Mouse (Mus musculus) inflammation-experienced regulatory T-cells (primary cell): ENCODE data around the gene Eif1. TPM values are rescaled to one million over a fixed set of nuclear protein-coding genes. Genes with fewer than 3 reads are reported as not detected.

ENCODE experiments used
- polyA plus RNA-seq, 2 experiments: library from polyadenylated mRNA; unstranded; fragments of 100-300 nt; shearing (Covaris generic); gene quantifications; one replicate each; pipeline ENCODE4 v1.2.1; 2017

Eif1 gene
- 1,000 to 10,000 TPM; 2,499 to 2,744 TPM for polyA plus RNA-seq

DNA sequence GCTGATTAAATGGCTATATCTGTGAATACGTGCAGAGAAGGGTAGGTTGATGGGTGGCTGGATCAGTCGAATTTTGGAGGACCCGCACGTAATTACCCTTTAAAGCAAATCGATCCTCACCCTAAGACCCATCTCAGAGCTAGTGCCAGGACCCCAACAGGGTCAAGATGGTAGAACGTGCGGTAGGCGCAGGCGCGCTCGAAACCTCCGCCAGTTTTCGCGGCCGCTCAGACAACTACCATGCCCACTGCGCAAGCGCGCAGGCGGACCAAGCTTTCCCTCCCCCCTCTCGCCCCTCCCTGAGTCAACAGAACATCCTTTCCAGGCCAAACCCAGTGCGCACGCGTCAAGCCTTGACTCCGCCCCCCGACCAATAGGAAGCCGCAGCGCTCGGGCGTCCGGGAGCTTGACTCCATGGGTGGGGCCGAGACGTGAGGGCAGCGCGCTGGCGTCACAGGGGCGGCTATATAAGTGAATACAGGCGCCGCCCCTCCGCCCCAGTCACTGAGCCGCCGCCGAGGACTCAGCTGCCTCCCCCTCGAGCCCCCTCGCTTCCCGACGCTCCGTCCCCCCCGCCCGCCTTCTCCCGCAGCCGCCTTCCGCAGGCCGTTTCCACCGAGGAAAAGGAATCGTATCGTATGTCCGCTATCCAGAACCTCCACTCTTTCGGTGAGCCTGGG is at the start of gene Eif1:
Gene Eif1, plus strand, starts transcription at position 394 of the 680 bp plus-strand sequence.

DNA sequence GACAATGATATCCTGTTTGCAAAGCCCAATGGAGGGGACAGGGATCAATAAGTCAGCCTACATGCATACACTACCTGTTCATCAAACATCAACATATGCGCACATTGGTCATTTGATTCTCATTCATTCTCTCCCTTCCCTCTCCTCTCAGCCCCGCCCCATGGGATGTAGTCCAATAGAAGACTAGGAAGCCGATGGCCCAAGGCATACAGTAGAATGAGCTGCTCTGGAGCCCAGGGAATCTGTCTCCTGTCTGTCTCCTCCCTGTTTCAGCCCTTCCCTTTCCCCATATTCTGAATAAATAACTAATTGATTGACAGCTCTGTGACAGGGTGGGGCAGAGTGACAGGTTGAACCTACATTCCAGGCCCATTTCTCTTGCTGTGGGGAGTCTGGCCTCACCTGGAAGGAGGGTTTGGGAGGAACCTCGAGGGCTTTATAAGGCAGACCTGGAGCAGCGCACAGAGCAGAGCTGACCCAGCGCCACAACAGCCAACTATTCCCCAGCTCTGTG is 14.3 kb downstream of the Eif1 start, which contains the start of gene Gast:
Gene Gast, plus strand, starts transcription at position 464 of the 514 bp plus-strand sequence.

DNA sequence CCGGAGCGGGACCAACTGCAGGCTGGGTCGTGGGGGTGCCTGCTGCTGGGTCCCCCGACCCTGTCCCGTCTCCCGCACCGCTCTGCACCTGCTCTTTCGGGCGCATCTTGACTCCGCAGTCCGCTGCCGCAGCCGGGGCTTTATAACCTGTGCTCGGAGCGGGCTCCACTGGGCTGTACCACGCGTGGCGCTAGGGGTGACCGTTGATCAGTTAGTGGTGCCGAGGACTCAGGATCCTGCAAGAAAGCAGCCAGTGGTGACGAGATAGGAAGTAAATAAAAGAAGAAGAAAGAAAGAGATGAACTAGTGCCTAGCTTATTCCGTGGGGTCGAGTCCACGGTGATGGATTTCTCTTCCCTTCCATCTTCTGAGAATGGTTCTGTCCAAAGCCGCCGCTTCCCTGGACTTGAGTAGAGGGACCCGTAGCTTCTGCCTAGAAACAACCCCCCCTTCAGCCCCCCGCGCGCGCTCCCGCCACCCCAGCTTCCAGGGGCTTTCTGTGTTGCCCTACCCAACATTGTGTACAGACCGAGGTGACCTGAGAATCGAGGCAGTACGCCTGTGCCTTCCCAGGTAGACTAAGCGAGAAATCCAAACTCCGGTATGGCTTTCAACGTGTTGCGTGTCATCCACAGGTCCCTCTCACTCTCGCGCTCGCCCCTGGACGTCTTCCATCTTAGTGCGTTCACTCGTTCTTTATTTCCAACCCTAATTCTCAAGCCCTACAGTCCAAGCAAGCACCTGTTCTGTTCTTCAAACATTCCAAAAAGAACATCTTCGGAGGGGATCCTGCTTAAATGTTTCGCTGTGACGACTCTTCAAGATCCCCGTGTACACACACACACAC is 36.5 kb downstream of the Eif1 start, which contains the start of gene Hap1:
Gene Hap1, minus strand, starts transcription at position 157 of the 847 bp plus-strand sequence.

Other genes starting within 250 kb of the Eif1 start
- not detected for gene Krt32, start 231.7 kb upstream of the Eif1 start, polyA plus RNA-seq
- under 1 TPM in 1 of 2 experiments, not detected in 1; 0.27 TPM for gene Krt35, start 223.6 kb upstream of the Eif1 start, polyA plus RNA-seq
- gene Krt36, start 214.3 kb upstream of the Eif1 start, polyA plus RNA-seq, result under 1 TPM; 0.34 to 0.44 TPM
- gene Krt13, start 198.3 kb upstream of the Eif1 start, polyA plus RNA-seq, result under 1 TPM in 1 of 2 experiments, not detected in 1; 0.22 TPM
- under 1 TPM in 1 of 2 experiments, not detected in 1; 0.71 TPM for gene Krt15, start 184.0 kb upstream of the Eif1 start, polyA plus RNA-seq
- under 1 TPM; 0.33 to 0.70 TPM for gene Krt19, start 171.2 kb upstream of the Eif1 start, polyA plus RNA-seq
- gene Krt9, start 126.6 kb upstream of the Eif1 start, polyA plus RNA-seq, result under 1 TPM in 1 of 2 experiments, not detected in 1; 0.21 TPM
- not detected for gene Krt14, start 112.3 kb upstream of the Eif1 start, polyA plus RNA-seq
- 1 to 10 TPM in 1 of 2 experiments, not detected in 1; 1.3 TPM for gene Krt16, start 71.0 kb upstream of the Eif1 start, polyA plus RNA-seq
- 1 to 10 TPM; 1.3 to 2.5 TPM for gene Krt17, start 58.9 kb upstream of the Eif1 start, polyA plus RNA-seq
- gene Krt42, start 50.0 kb upstream of the Eif1 start, polyA plus RNA-seq, result not detected
- not detected for gene Gast, start 14.5 kb downstream of the Eif1 start, polyA plus RNA-seq
- gene Hap1, start 36.2 kb downstream of the Eif1 start, polyA plus RNA-seq, result 1 to 10 TPM; 2.2 to 3.5 TPM
- gene Jup, start 77.9 kb downstream of the Eif1 start, polyA plus RNA-seq, result 1 to 10 TPM; 3.0 to 3.8 TPM
- under 1 TPM in 1 of 2 experiments, not detected in 1; 0.51 TPM for gene P3h4, start 95.0 kb downstream of the Eif1 start, polyA plus RNA-seq
- gene Fkbp10, start 95.8 kb downstream of the Eif1 start, polyA plus RNA-seq, result under 1 TPM in 1 of 2 experiments, not detected in 1; 0.18 TPM
- 100 to 1,000 TPM; 137 to 155 TPM for gene Nt5c3b, start 121.9 kb downstream of the Eif1 start, polyA plus RNA-seq
- gene Klhl10, start 122.0 kb downstream of the Eif1 start, polyA plus RNA-seq, result 1 to 10 TPM in 1 of 2 experiments, under 1 TPM in 1; 0.34 to 1.3 TPM
- gene Klhl11, start 152.9 kb downstream of the Eif1 start, polyA plus RNA-seq, result 1 to 10 TPM; 4.0 to 6.3 TPM
- 100 to 1,000 TPM; 128 to 142 TPM for gene Acly, start 208.1 kb downstream of the Eif1 start, polyA plus RNA-seq
- gene Ttc25, start 225.7 kb downstream of the Eif1 start, polyA plus RNA-seq, result 1 to 10 TPM in 1 of 2 experiments, under 1 TPM in 1; 0.58 to 2.0 TPM